Mouse (Mus musculus) heart, adult 18-20 months (tissue): ENCODE measurements around the gene Itga6. TPM values are rescaled to one million over a fixed set of nuclear protein-coding genes. Genes with fewer than 3 reads are reported as not detected.
"Not testable (repeated sequence)": the region's sequence is repeated elsewhere in the genome, so short reads cannot be mapped to it uniquely, and the experiment has no call there.

Source experiments
- DNase-seq, 2 experiments: peaks; one replicate each; pipeline ENCODE4 v3.0.0; 2021 to 2022; ENCODE audit warnings: mixed read lengths in 1 of 2
- long read RNA-seq, 2 experiments: library from polyadenylated mRNA; stranded (forward); transcript quantifications; one replicate each; pipeline ENCODE4 v2.0.0; 2021
- total RNA-seq, 2 experiments: library from RNA; stranded (reverse); gene quantifications; 2 replicates each; pipeline ENCODE4 v1.2.3; 2021

Gene Itga6
- total RNA-seq = 10 to 100 TPM; 51.5 to 62.3 TPM
- long read RNA-seq, experiment 1, full-length matches to known transcripts = 3 of 10 reads
- long read RNA-seq, experiment 1, partial matches to known transcripts = 5 of 10 reads
- long read RNA-seq, experiment 1, other reads (novel, unspliced or antisense) = 2 of 10 reads
- long read RNA-seq, experiment 2, full-length matches to known transcripts = 1 of 4 reads
- long read RNA-seq, experiment 2, partial matches to known transcripts = 3 of 4 reads
- long read RNA-seq, experiment 2, other reads (novel, unspliced or antisense) = 0 of 4 reads

GRCm38 (mm10) chr2:71745610-71746374 is at the start of gene Itga6:
Gene Itga6 (plus strand): TSS chr2:71745616.
- DNase-seq = no peak

- DNase-seq = no peak
These were observed 48.6 kb upstream of the Itga6 start for GRCm38 (mm10) chr2:71696776-71697175.

- no peak for DNase-seq
These were observed 47.7 kb upstream of the Itga6 start for GRCm38 (mm10) chr2:71697408-71698336.

- no peak for DNase-seq
These were observed 47.0 kb upstream of the Itga6 start for GRCm38 (mm10) chr2:71698366-71698765.

GRCm38 (mm10) chr2:71698942-71699341 is 46.5 kb upstream of the Itga6 start:
- peak in 1 of 2 experiments; percentile 31 for DNase-seq

- DNase-seq = no peak
These were observed 44.1 kb upstream of the Itga6 start for GRCm38 (mm10) chr2:71701341-71701740.

- no peak for DNase-seq
These were observed 41.1 kb upstream of the Itga6 start for GRCm38 (mm10) chr2:71704309-71704708.

- no peak for DNase-seq
These were observed 36.5 kb upstream of the Itga6 start for GRCm38 (mm10) chr2:71708886-71709285.

- DNase-seq = peak in 1 of 2 experiments; percentile 32
These were observed 33.8 kb upstream of the Itga6 start for GRCm38 (mm10) chr2:71711640-71712039.

GRCm38 (mm10) chr2:71714416-71714815 is 31.0 kb upstream of the Itga6 start:
- no peak for DNase-seq

GRCm38 (mm10) chr2:71719005-71719386 is 26.4 kb upstream of the Itga6 start:
- DNase-seq = no peak

GRCm38 (mm10) chr2:71719387-71720034 is 25.9 kb upstream of the Itga6 start:
- peak in 1 of 2 experiments; percentile 55 for DNase-seq

GRCm38 (mm10) chr2:71720556-71720955 is 24.9 kb upstream of the Itga6 start:
- not testable (repeated sequence) for DNase-seq

GRCm38 (mm10) chr2:71722913-71723312 is 22.5 kb upstream of the Itga6 start:
- no peak for DNase-seq

GRCm38 (mm10) chr2:71723623-71724022 is 21.8 kb upstream of the Itga6 start:
- DNase-seq = peak; percentile 23 to 35

- peak in 1 of 2 experiments; percentile 8 for DNase-seq
These were observed 21.4 kb upstream of the Itga6 start for GRCm38 (mm10) chr2:71724028-71724427.

- no peak for DNase-seq
These were observed 20.0 kb upstream of the Itga6 start for GRCm38 (mm10) chr2:71725446-71725845.

- peak; percentile 12 to 18 for DNase-seq
These were observed 18.3 kb upstream of the Itga6 start for GRCm38 (mm10) chr2:71726883-71727676.

GRCm38 (mm10) chr2:71728341-71728740 is 17.1 kb upstream of the Itga6 start:
- no peak for DNase-seq

GRCm38 (mm10) chr2:71728796-71729195 is 16.6 kb upstream of the Itga6 start:
- DNase-seq = peak; percentile 20 to 40
